Mouse (Mus musculus) liver, embryonic 14.5 days (tissue): ENCODE data around the gene Nmur1.

ENCODE experiments used
- CTCF ChIP-seq: IDR thresholded peaks from 2 replicates; pipeline ENCODE4 v1.5.1; 2016; ENCODE audit warnings: antibody characterized with exemption, low read depth, control low read depth
- EP300 ChIP-seq: IDR thresholded peaks from 2 replicates; pipeline ENCODE4 v1.6.1; 2016; ENCODE audit warnings: antibody characterized with exemption, low read depth

- no peak for TF ChIP-seq CTCF
- TF ChIP-seq EP300 = no peak
Measured at GRCm38 (mm10) chr1:86378662-86379061, 47.4 kb downstream of the Nmur1 start.
